Mouse (Mus musculus): ENCODE measurements around the gene Zfp800. TPM values are rescaled to one million over a fixed set of nuclear protein-coding genes. Genes with fewer than 3 reads are reported as not detected.

Gene Zfp800
- 103 TPM for polyA plus RNA-seq (2014; fragmentation: Illumina TruSeq; extraction: RNeasy Lipid Tissue Mini Kit (QIAGEN cat#74804); ENCODE audit: low read depth, low replicate concordance)

DNA sequence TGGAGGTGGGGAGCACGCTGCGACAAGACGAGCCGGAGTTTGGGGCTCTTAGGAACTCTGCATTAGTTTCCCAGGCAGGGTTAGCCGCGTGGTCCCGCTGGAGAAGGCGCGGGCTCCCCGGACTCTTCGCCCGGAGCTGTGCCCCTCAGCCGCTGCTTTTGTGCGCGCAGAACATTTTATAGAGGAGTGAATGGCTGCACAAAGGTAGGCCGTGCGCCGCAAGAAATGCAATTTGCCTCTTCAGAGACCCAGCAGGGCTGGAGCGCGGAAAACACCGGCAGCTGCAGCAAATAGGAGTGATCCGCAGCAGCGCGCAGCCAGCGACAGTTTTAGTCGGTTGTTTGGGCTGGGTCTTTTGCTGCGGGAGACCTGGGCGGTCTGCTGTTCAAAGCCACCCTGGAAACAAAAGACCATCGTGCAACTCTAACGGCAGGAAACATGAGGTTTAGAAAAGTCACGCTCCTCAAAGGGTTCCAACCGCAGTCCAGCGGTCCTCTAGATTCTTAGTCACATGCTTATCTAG, at the start of gene Zfp800:
Zfp800 (minus strand) TSS at position 325 of the 523 bp plus-strand sequence.

DNA sequence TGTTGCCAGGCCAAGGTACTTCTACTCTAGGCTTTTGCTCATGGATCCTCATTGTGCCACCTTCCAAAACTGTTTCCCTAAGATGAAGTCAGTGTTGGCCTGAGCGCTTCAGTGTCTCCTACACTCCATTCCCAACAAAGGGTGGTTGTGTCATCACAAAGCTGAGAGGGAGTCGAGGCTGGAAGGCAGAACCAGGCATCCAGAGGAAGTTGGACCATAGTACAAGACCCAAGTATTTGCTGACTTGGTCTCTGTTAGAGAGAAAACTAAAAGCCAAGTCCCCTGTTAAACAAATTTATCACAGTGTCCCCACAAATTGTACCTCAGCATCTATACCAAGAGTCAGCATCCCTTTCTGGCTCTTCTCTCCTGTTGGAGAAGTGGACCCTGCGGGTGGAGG, 30.5 kb upstream of the Zfp800 start, which contains the start of gene Gcc1:
Gcc1 (minus strand) TSS at position 101 of the 400 bp plus-strand sequence.

GRCm38 (mm10) chr6:28427096-28427839, 29.5 kb upstream of the Zfp800 start, which contains the start of gene Fscn3:
Fscn3 (plus strand) TSS chr6:28427789.

DNA sequence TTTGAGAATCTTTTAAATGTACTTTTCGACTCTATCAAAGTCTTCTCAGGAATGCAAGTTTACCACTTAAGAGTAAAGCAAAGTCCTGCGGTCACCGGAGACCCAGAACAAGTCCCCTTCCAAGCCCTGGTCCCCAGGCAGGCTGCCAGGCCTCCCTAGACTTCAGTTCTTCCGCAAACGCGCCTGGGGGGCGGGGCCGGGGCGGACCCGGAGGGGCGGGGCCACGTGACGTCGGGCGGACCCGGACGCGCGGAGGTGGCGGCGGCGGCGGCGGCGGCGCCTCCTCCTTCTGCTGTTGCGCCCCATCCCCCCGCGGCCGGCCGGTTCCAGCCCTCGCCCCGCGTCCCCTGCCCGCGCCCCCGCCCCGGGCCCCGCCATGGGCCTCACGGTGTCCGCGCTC, 25.5 kb upstream of the Zfp800 start, which contains the start of gene Arf5:
Arf5 (plus strand) TSS at position 248 of the 400 bp plus-strand sequence.

Other genes with a start within 250 kb of the Zfp800 start
- 12.0 TPM for gene Arf5, start 25.6 kb upstream of the Zfp800 start, polyA plus RNA-seq (2014; fragmentation: Illumina TruSeq; extraction: RNeasy Lipid Tissue Mini Kit (QIAGEN cat#74804); ENCODE audit: low read depth, low replicate concordance)
- gene Fscn3, start 29.8 kb upstream of the Zfp800 start, polyA plus RNA-seq (2014; fragmentation: Illumina TruSeq; extraction: RNeasy Lipid Tissue Mini Kit (QIAGEN cat#74804); ENCODE audit: low read depth, low replicate concordance) = 23.6 TPM
- 4.7 TPM for gene Gcc1, start 30.4 kb upstream of the Zfp800 start, polyA plus RNA-seq (2014; fragmentation: Illumina TruSeq; extraction: RNeasy Lipid Tissue Mini Kit (QIAGEN cat#74804); ENCODE audit: low read depth, low replicate concordance)
- not detected for gene Pax4, start 51.3 kb upstream of the Zfp800 start, polyA plus RNA-seq (2014; fragmentation: Illumina TruSeq; extraction: RNeasy Lipid Tissue Mini Kit (QIAGEN cat#74804); ENCODE audit: low read depth, low replicate concordance)
- gene Snd1, start 77.1 kb upstream of the Zfp800 start, polyA plus RNA-seq (2014; fragmentation: Illumina TruSeq; extraction: RNeasy Lipid Tissue Mini Kit (QIAGEN cat#74804); ENCODE audit: low read depth, low replicate concordance) = 2.1 TPM